Mouse (Mus musculus) G1E (cell line): ENCODE data around the gene Sgsm2.

Source experiments
- CTCF ChIP-seq: IDR thresholded peaks from 2 replicates; pipeline ENCODE4 v1.5.1; 2012; ENCODE audit warnings: low read depth, low read length, inconsistent platforms, mixed read lengths
- TAL1 ChIP-seq: conservative IDR thresholded peaks from 2 replicates; pipeline ENCODE4 v1.6.1; 2012; ENCODE audit warnings: low read depth, low read length, inconsistent platforms, mixed read lengths

DNA sequence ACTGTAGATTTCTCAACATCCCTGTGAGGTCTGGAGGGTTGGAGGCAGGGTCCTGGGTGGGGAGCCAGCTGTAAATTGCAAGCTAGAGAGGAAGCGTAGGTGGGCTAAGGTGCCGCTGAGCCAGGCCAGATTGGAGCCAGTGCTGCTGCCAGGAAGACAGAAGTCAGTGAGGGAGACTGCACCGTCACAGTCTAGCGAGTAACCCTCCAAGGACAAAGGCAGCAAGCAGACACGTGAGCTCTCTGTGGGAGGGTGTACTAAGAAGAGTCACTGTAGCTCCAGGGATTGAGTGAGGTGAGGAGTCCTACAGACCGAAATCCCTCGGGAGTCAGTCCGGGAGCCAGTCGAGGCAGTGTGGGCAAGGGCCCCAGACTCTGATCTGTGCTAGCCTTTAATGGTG is 55.5 kb downstream of the Sgsm2 start:
- TF ChIP-seq CTCF: no peak
- TF ChIP-seq TAL1: no peak
